Mouse (Mus musculus) ZHBTc4 (cell line): ENCODE results near the gene Pom121l2.
A peak's percentile ranks its signal among the peaks of the same experiment; 100 is the strongest.

Source experiments
- DNase-seq: peaks from one replicate; pipeline ENCODE4 v3.0.0-alpha.2; 2011; ENCODE audit warnings: low read depth, low spot score

Gene Pom121l2

GRCm38 (mm10) chr13:21993957-21994738, 13.2 kb downstream of the Pom121l2 start:
- DNase-seq: peak; percentile 83

GRCm38 (mm10) chr13:21994896-21995295, 13.9 kb downstream of the Pom121l2 start:
- no peak for DNase-seq

DNA sequence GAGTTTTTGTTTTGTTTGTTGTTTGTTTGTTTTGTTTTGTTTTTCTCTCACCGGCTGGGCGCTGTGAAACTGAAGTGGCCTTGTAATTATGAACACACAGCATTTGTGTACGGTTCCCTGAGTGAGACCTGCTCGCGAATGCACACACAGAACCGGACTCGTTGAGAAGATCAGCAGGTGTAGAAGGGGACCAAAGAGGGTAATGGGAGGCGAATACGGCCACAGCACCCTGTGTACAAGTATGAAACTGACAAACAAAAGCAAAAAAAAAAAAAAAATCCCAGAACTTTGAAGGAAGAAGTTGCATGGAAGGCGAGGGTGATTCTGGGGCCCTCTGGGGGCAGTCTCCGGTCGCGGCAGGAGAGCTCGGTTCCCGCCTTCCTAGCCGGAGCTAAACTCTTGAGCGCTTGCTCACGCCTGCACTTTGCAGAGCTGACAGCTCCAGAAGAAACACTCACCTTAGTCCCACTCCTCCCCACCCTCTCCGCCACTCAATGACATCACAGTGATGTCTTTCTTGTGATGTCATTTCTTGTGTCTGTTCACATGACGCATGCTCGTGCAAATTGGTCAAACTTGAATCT, 14.4 kb downstream of the Pom121l2 start:
- DNase-seq: peak; percentile 84

GRCm38 (mm10) chr13:21996101-21996839, 15.3 kb downstream of the Pom121l2 start:
- DNase-seq: peak; percentile 77

DNA sequence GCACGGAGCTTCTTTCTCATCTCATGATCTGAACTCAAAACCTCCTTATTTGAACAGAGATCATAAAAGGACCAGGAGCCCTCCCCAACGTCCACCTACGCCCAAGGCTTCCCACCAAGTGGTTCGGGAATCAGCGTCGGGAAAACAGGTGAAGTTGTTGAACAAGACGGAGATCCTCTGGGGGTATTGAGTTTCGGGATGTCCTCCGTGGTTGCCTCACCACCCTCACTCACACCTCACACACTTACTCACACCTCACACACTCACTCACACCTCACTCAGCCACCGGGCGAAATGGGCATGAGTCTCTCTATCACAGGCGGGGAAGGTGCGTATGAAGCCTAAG, 15.8 kb downstream of the Pom121l2 start:
- DNase-seq: no peak

DNA sequence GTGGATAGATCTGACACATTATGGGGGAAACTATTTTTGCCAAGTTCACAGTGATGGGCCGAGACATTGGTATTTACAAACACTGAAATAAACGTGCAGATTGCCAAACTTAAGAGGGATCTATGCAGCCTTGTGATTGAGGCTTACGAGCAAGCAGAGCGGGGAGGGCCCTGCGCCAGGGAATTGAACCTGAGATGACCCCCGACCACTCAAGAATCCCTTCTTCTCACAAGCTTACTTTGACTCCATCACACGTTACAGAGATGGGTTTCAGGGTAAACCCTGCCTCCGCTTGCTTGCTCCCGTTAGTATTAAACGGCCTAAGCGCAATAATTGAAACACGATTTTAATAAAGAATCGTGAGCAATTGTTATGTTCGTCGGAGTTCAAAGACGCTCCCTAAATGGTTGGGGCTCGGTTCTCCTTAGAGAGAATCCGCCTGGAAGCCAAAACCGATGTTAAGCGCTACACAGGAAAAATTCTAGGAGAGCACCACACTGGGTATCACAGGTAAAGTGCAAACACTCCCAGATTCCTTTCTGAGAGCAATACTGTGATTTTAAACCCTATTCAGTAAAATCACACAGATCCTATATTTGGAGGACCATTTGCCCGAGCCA, 16.3 kb downstream of the Pom121l2 start:
- DNase-seq: no peak

GRCm38 (mm10) chr13:21997821-21998220, 16.8 kb downstream of the Pom121l2 start:
- DNase-seq: no peak

- no peak for DNase-seq
These were observed 17.4 kb downstream of the Pom121l2 start for GRCm38 (mm10) chr13:21998412-21998811.

- DNase-seq: no peak
These were observed 18.2 kb downstream of the Pom121l2 start for GRCm38 (mm10) chr13:21999147-21999546.

DNA sequence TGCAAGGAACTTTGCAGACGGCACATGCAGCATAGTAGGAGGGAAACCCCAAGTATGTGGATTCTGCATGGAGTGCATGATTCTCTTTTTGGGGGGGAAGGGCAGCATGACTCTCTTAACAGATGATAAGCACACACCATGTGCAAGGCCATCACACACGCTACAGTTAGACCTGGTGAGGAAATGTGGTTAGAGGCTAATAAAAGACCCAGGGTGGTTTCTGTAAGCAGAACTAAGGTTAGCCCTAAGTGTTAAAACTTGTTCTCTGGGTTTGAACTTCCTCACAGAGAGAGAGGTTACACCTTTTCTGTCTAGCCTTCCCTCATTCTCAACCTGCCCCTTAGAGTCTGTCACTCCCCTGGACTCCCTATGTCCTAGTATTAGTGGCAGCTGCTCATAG, 20.4 kb downstream of the Pom121l2 start:
- no peak for DNase-seq

DNA sequence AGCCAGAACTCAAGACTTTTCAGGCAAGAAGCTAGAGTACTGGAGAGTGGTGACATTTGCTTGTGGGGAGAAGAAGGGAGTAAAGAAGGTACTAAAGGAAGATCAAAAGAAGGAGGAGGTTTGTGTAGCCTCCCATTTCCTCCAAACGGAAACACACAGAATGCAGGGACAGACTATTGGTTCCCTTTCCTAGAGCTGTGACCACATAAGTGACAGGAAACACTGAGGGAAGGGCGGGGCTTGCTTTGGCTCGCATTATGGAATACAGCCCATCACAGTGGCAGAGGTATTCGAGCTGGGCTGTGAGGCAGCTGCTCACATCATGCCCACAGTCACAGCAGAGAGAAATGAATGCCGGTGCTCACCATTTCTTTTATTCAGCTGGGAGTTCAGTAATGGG, 20.8 kb downstream of the Pom121l2 start:
- DNase-seq: no peak

- peak; percentile 72 for DNase-seq
These were observed 24.8 kb downstream of the Pom121l2 start for GRCm38 (mm10) chr13:22005605-22006333.

GRCm38 (mm10) chr13:22006334-22007120, 25.5 kb downstream of the Pom121l2 start:
- peak; percentile 91 for DNase-seq

DNA sequence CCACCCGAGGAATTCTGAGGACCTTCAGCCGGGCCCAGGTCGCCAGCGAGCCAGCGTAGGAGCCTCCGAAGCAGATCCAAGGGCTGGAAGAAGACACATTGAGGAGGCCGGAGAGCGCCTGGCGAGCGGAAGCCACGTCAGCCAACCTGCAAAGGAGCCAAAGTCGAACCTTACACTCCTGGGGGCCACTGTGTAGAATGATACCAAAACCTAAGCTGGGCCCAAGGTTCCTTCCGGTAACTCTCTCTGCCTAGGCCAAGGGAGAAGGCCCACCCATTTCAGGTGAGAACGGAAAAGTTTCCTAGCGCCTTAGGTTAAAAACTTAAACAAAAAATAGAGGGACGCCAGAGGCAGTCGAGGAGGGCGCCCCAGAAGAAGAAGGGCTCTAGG, 26.1 kb downstream of the Pom121l2 start:
- no peak for DNase-seq

DNA sequence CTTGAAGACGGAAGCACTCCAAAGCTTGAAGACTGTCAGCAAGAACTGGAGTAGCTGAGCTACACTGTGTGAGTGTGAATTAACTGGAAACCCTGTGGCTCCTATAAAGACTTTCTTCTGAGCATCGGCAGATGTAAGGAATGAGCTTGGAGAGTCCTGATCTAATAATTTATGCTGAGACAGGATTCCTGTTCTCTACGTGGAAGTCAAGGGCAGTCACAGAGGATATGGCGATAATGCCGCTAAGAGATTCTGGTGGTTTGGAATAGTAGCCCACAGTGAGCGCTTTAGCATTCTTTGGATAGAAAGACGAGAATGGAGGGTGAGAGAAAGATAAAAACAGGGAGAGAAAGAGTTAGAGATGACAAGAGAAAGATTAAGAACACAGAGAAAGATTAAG, 26.9 kb downstream of the Pom121l2 start:
- DNase-seq: no peak

DNA sequence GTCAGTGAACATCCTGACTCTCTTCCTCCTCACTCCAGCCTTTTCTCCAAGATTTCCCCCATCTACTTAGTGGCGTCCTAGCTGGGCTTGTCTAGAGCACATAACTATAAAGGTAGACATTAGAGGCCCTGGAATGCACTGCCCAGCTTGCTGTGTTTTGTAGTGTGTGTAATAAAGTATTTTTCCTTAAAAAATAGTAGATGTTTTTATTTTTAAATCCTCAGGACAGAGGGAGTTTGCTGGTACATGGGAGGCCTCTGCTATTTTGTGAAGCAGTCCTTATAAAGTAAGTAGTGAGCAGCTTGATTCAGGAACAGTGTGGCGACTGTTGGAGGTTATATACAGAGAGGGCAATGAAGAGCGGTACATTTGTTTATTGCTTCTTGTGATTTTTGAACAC, 27.7 kb downstream of the Pom121l2 start:
- DNase-seq: no peak

DNA sequence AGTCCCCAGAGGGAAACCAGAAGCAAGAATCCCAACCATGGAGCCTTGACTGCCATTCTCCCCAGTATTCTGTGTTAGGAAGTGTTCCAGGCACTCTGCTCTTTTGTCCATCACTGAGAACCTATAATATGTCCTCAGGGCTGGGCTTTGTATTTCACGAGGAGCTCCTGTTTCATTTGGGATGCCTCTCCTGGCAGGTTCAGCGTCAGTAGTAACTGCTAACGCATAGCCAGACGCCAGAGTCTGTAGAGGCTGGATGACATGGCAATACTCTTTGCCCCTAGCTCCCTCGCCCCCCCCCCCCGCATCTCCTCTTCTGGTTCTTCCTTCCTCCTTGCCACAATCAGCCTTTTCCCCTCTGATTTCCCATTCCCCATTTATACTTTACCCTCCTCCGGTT, 28.6 kb downstream of the Pom121l2 start, which contains the start of gene Prss16:
TSS of gene Prss16 (minus strand) at position 101 of the 400 bp plus-strand sequence.
- DNase-seq: no peak

DNA sequence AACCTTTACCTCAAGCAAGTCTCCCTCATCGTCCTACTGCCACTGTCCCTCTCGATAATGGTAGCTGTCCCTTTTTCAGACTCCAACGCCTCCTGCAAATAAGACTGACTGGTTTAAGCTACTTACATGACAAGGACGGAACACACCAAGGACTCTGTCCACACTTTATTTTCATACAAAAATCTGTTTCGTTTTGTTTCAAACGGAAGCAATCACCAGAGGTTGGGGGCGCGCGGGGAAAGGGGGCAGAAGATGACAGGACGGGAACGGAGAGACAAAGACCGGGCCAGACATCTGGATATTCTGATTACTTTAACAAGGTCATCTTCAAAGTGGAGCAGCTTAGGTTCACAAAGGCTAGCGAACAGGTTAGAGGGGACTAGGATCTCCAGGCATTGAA, 32.7 kb downstream of the Pom121l2 start:
- DNase-seq: no peak

GRCm38 (mm10) chr13:22014411-22014845, 33.4 kb downstream of the Pom121l2 start:
- no peak for DNase-seq
